Mouse (Mus musculus) frontal cortex, postnatal 14 days (tissue): ENCODE measurements around the gene Chrna1.

Experiments
- DNase-seq, 2 experiments: peaks; one replicate each; pipeline ENCODE4 v3.0.0; 2022; ENCODE audit warnings: low spot score in 2 of 2

The Chrna1 gene

GRCm38 (mm10) chr2:73521737-73522136, 58.4 kb downstream of the Chrna1 start:
- no peak for DNase-seq

GRCm38 (mm10) chr2:73518966-73519365, 61.2 kb downstream of the Chrna1 start:
- no peak for DNase-seq

GRCm38 (mm10) chr2:73518311-73518710, 61.8 kb downstream of the Chrna1 start:
- DNase-seq: no peak

GRCm38 (mm10) chr2:73514178-73514577, 66.0 kb downstream of the Chrna1 start:
- DNase-seq: no peak
